Mouse (Mus musculus): Measurements from ENCODE around the gene Kat5. TPM values are rescaled to one million over a fixed set of nuclear protein-coding genes. Genes with fewer than 3 reads are reported as not detected.

Kat5 gene
- polyA plus RNA-seq, 1 experiment from 2014 or later: 51.9 TPM

- Histone ChIP-seq H3K4me3 (ENCODE audit: low read depth, low read length) (no peak overlapping the region), H3K36me3 (ENCODE audit: insufficient read depth, low read length) (peaks cover 52% of the 10 kb centered on the region), H3K4me1 (ENCODE audit: insufficient read depth, low read depth, low read length) (peaks cover 3% of the 10 kb centered on the region; the same call in 1 of the 2 replicates), H3K27me3 (replicated peaks; ENCODE audit: insufficient read depth, low read length) (no peaks in the 10 kb centered on the region), H3K4me2 (replicated peaks; ENCODE audit: low read depth, low read length) (peak overlapping the region; percentile 50), H3K9me3 (ENCODE audit: low read length) (no peaks in the 10 kb centered on the region), H3K27ac (ENCODE audit: low read length) (peak overlapping the region; percentile 87), H3K9ac (replicated peaks; ENCODE audit: low read depth) (no peak overlapping the region)
- 65% methylated on average over 6 of the region's 6 CpGs for WGBS
- TF ChIP-seq CTCF (IDR thresholded peaks at IDR 0.05) (no peak), EP300 (IDR thresholded peaks at IDR 0.05) (no peak)
- peak; percentile 60 for DNase-seq (ENCODE audit: low spot score)
- peak; percentile 30 for ATAC-seq
Observed at GRCm38 (mm10) chr19:5649298-5649741, 39.3 kb upstream of the Kat5 start.

- H3K27me3 ChIP-seq (replicated peaks; ENCODE audit: insufficient read depth, low read length): no peaks in the 10 kb centered on the region
- no peak overlapping the region for H3K9ac ChIP-seq (replicated peaks; ENCODE audit: low read depth)
- H3K4me2 ChIP-seq (replicated peaks; ENCODE audit: low read depth, low read length): peak overlapping the region; percentile 50
- H3K36me3 ChIP-seq (ENCODE audit: insufficient read depth, low read length): peaks cover 56% of the 10 kb centered on the region
- TF ChIP-seq CTCF (IDR thresholded peaks at IDR 0.05): peak; percentile 58
- TF ChIP-seq EP300 (IDR thresholded peaks at IDR 0.05): no peak
- ATAC-seq (peak; percentile 95), DNase-seq (ENCODE audit: low spot score) (peak; percentile 97)
- no peak overlapping the region for H3K4me3 ChIP-seq (ENCODE audit: low read depth, low read length)
- H3K4me1 ChIP-seq (ENCODE audit: insufficient read depth, low read depth, low read length): peaks cover 3% of the 10 kb centered on the region; the same call in 1 of the 2 replicates
- 4% methylated on average over 26 of the region's 26 CpGs for WGBS
- peak overlapping the region; percentile 87 for H3K27ac ChIP-seq (ENCODE audit: low read length)
- no peaks in the 10 kb centered on the region for H3K9me3 ChIP-seq (ENCODE audit: low read length)
Observed at GRCm38 (mm10) chr19:5648401-5649297, 38.6 kb upstream of the Kat5 start.

DNA sequence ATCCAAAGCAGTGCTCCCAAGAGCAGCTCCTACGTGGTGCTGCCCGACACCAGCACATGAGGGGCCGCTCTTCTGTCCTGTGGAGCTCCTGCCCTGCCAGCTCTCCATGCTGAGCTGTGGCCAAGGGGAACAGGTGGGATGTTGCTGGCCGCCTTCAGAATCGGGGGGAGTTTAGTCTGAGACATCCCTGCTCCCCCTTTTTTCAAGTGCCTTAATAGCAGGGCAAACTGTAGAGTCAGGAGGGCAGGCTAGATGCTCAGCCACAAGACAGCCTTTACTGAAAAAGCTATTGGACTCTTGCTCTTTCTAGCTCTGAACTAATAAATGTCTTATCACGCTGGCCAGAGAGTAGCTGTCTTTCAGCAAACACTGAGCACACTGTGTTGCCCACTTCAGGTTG, 37.8 kb upstream of the Kat5 start:
- Histone ChIP-seq H3K27ac (ENCODE audit: low read length) (peak overlapping the region; percentile 87), H3K4me2 (replicated peaks; ENCODE audit: low read depth, low read length) (no peak overlapping the region), H3K27me3 (replicated peaks; ENCODE audit: insufficient read depth, low read length) (no peaks in the 10 kb centered on the region), H3K9me3 (ENCODE audit: low read length) (no peaks in the 10 kb centered on the region), H3K4me3 (ENCODE audit: low read depth, low read length) (no peak overlapping the region), H3K36me3 (ENCODE audit: insufficient read depth, low read length) (peaks cover 50% of the 10 kb centered on the region), H3K4me1 (ENCODE audit: insufficient read depth, low read depth, low read length) (peaks cover 3% of the 10 kb centered on the region; the same call in 1 of the 2 replicates), H3K9ac (replicated peaks; ENCODE audit: low read depth) (no peak overlapping the region)
- WGBS: 93% methylated on average over 6 of the region's 6 CpGs
- DNase-seq (ENCODE audit: low spot score) (no peak), ATAC-seq (no peak)
- no peak for TF ChIP-seq EP300 (IDR thresholded peaks at IDR 0.05)
- no peak for TF ChIP-seq CTCF (IDR thresholded peaks at IDR 0.05)

- Histone ChIP-seq H3K27me3 (replicated peaks; ENCODE audit: insufficient read depth, low read length) (no peaks in the 10 kb centered on the region), H3K9ac (replicated peaks; ENCODE audit: low read depth) (no peak overlapping the region), H3K27ac (ENCODE audit: low read length) (no peak overlapping the region), H3K4me3 (ENCODE audit: low read depth, low read length) (no peak overlapping the region), H3K36me3 (ENCODE audit: insufficient read depth, low read length) (peaks cover 51% of the 10 kb centered on the region), H3K4me1 (ENCODE audit: insufficient read depth, low read depth, low read length) (peaks cover 3% of the 10 kb centered on the region; the same call in 1 of the 2 replicates), H3K9me3 (ENCODE audit: low read length) (no peaks in the 10 kb centered on the region), H3K4me2 (replicated peaks; ENCODE audit: low read depth, low read length) (no peak overlapping the region)
- WGBS: 97% methylated on average over 8 of the region's 8 CpGs
- no peak for DNase-seq (ENCODE audit: low spot score)
- no peak for ATAC-seq
- TF ChIP-seq EP300 (IDR thresholded peaks at IDR 0.05): no peak
- no peak for TF ChIP-seq CTCF (IDR thresholded peaks at IDR 0.05)
Observed at GRCm38 (mm10) chr19:5646731-5647330, 36.8 kb upstream of the Kat5 start.

GRCm38 (mm10) chr19:5645280-5645679, 35.2 kb upstream of the Kat5 start:
- no peak overlapping the region for H3K4me3 ChIP-seq (ENCODE audit: low read depth, low read length)
- peaks cover 3% of the 10 kb centered on the region; the same call in 1 of the 2 replicates for H3K4me1 ChIP-seq (ENCODE audit: insufficient read depth, low read depth, low read length)
- WGBS: 97% methylated on average over 9 of the region's 9 CpGs
- ATAC-seq (no peak), DNase-seq (ENCODE audit: low spot score) (no peak)
- no peak overlapping the region for H3K4me2 ChIP-seq (replicated peaks; ENCODE audit: low read depth, low read length)
- H3K9ac ChIP-seq (replicated peaks; ENCODE audit: low read depth): no peak overlapping the region
- peaks cover 42% of the 10 kb centered on the region; the same call in 1 of the 2 replicates for H3K36me3 ChIP-seq (ENCODE audit: insufficient read depth, low read length)
- no peaks in the 10 kb centered on the region for H3K27me3 ChIP-seq (replicated peaks; ENCODE audit: insufficient read depth, low read length)
- no peaks in the 10 kb centered on the region for H3K9me3 ChIP-seq (ENCODE audit: low read length)
- TF ChIP-seq CTCF (IDR thresholded peaks at IDR 0.05): no peak
- no peak for TF ChIP-seq EP300 (IDR thresholded peaks at IDR 0.05)
- no peak overlapping the region for H3K27ac ChIP-seq (ENCODE audit: low read length)

- no peak for DNase-seq (ENCODE audit: low spot score)
- WGBS: 92% methylated on average over 8 of the region's 8 CpGs
- no peak for ATAC-seq
Observed at GRCm38 (mm10) chr19:5641641-5642040, 31.6 kb upstream of the Kat5 start.

More at GRCm38 (mm10) chr19:5641641-5642040, 31.6 kb upstream of the Kat5 start:
- Histone ChIP-seq H3K9me3 (ENCODE audit: low read length) (no peaks in the 10 kb centered on the region), H3K4me1 (ENCODE audit: insufficient read depth, low read depth, low read length) (peaks cover 10% of the 10 kb centered on the region), H3K36me3 (ENCODE audit: insufficient read depth, low read length) (peaks cover 38% of the 10 kb centered on the region; the same call in 1 of the 2 replicates), H3K27ac (ENCODE audit: low read length) (no peak overlapping the region), H3K4me3 (ENCODE audit: low read depth, low read length) (no peak overlapping the region), H3K27me3 (replicated peaks; ENCODE audit: insufficient read depth, low read length) (no peaks in the 10 kb centered on the region), H3K4me2 (replicated peaks; ENCODE audit: low read depth, low read length) (no peak overlapping the region), H3K9ac (replicated peaks; ENCODE audit: low read depth) (no peak overlapping the region)
- TF ChIP-seq CTCF (IDR thresholded peaks at IDR 0.05) (no peak), EP300 (IDR thresholded peaks at IDR 0.05) (no peak)

All from lung, postnatal 0 days (tissue).